Mouse (Mus musculus) hindbrain, embryonic 16.5 days (tissue): ENCODE measurements around the gene Papss1. TPM values are rescaled to one million over a fixed set of nuclear protein-coding genes. Genes with fewer than 3 reads are reported as not detected.

Source experiments
- ATAC-seq: fragments of 200-750 bp; cut with Nextera tagmentation; 2 replicates; pipeline ENCODE4 v1.8.0; 2017; ENCODE audit warnings: moderate TSS enrichment, moderate library complexity
- H3K27ac ChIP-seq: fragments of 300-500 bp; sonication (generic); 2 replicates; pipeline ENCODE4 v1.5.1; 2014; ENCODE audit warnings: low read depth, mild to moderate bottlenecking, control low read depth, low read length, moderate library complexity
- H3K27me3 ChIP-seq: fragments of 300-500 bp; sonication (generic); replicated peaks from 2 replicates; pipeline ENCODE4 v1.6.1; 2014; ENCODE audit warnings: low read length; ENCODE audit not compliant: control insufficient read depth, insufficient read depth
- H3K36me3 ChIP-seq: fragments of 300-500 bp; sonication (generic); 2 replicates; pipeline ENCODE4 v1.6.1; 2014; ENCODE audit warnings: mild to moderate bottlenecking, low read length, moderate library complexity, mixed read lengths; ENCODE audit not compliant: control insufficient read depth, insufficient read depth
- H3K4me1 ChIP-seq: fragments of 300-500 bp; sonication (generic); 2 replicates; pipeline ENCODE4 v1.6.1; 2014; ENCODE audit warnings: low read depth, low read length; ENCODE audit not compliant: control insufficient read depth, insufficient read depth
- H3K4me2 ChIP-seq: fragments of 300-500 bp; sonication (generic); 2 replicates; pipeline ENCODE4 v1.6.1; 2014; ENCODE audit warnings: mild to moderate bottlenecking, low read length, control low read depth, moderate library complexity
- H3K4me3 ChIP-seq: fragments of 300-500 bp; sonication (generic); 2 replicates; pipeline ENCODE4 v1.5.1; 2014; ENCODE audit warnings: mild to moderate bottlenecking, low read length, control low read depth, moderate library complexity
- H3K9ac ChIP-seq: fragments of 300-500 bp; sonication (generic); 2 replicates; pipeline ENCODE4 v1.6.1; 2014; ENCODE audit warnings: low read depth, mild to moderate bottlenecking, control low read depth, low read length, moderate library complexity
- H3K9me3 ChIP-seq: fragments of 300-500 bp; sonication (generic); 2 replicates; pipeline ENCODE4 v1.6.1; 2014; ENCODE audit warnings: mild to moderate bottlenecking, low read length, moderate library complexity; ENCODE audit not compliant: control insufficient read depth
- WGBS: fragments of 180-500 bp; shearing (Covaris S2); extraction: QIAGEN DNeasy Blood & Tissue Kit; methylation state at CpG from one replicate; pipeline ENCODE4 v1.1.7; 2014; 5-methylcytosine and 5-hydroxymethylcytosine counted together
- polyA plus RNA-seq: library from polyadenylated mRNA; unstranded; fragments of >200 nt; fragmentation: Nextera tagmentation; extraction: Ambion mirVana; gene quantifications from 2 replicates; pipeline ENCODE4 v1.2.1, GENCODE M21; 2015

The Papss1 gene
- polyA plus RNA-seq: 134 and 136 TPM in 2 replicates

GRCm38 (mm10) chr3:131564430-131565256 lies at the start of gene Papss1:
Gene Papss1 (plus strand): TSS chr3:131564768.
- ATAC-seq: peak; percentile 99
- H3K27ac ChIP-seq: peak within 1 kb of the TSS; percentile 97
- peak within 1 kb of the TSS; percentile 68 for H3K4me2 ChIP-seq
- peaks cover 16% of the 10 kb centered on the region for H3K4me1 ChIP-seq
- under 1% methylated on average over 53 of the region's 73 CpGs for WGBS
- no peaks in the 10 kb centered on the region; the same call in 1 of the 2 replicates for H3K36me3 ChIP-seq
- H3K27me3 ChIP-seq: no peaks in the 10 kb centered on the region
- H3K9ac ChIP-seq: peak within 1 kb of the TSS; percentile 93
- H3K9me3 ChIP-seq: no peaks in the 10 kb centered on the region
- peak within 1 kb of the TSS; percentile 84 for H3K4me3 ChIP-seq

- WGBS: 89% methylated on average over 7 of the region's 7 CpGs
- Histone ChIP-seq H3K36me3 (no peaks in the 10 kb centered on the region), H3K4me3 (no peak overlapping the region), H3K9ac (no peak overlapping the region), H3K4me2 (no peak overlapping the region), H3K27me3 (no peaks in the 10 kb centered on the region), H3K27ac (no peak overlapping the region), H3K4me1 (no peaks in the 10 kb centered on the region), H3K9me3 (no peaks in the 10 kb centered on the region)
- no peak for ATAC-seq
These were observed 48.1 kb upstream of the Papss1 start for GRCm38 (mm10) chr3:131516332-131516999.

DNA sequence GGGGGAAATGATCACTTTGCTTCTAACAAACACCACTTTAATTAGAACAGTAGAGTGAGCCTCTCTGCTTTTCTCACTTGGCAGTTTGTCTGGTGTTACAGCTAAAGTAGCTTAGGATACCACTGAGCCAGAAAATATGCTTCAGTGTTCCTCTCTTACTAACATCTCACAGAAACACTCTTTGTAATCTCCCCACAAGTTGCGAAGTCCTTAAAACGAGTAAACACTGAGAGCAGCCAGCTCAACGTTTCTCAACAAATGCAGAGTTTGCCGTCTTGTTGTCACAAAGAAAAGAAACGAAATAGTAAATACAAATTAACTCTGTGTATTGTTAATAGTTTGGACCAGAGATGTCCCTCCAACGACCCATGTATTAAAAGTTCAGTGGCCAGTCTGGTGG lies 46.8 kb upstream of the Papss1 start:
- H3K9me3 ChIP-seq: no peaks in the 10 kb centered on the region
- H3K4me1 ChIP-seq: no peaks in the 10 kb centered on the region
- H3K4me3 ChIP-seq: no peak overlapping the region
- H3K36me3 ChIP-seq: no peaks in the 10 kb centered on the region
- no peak for ATAC-seq
- WGBS: 72% methylated on average over 6 of the region's 6 CpGs
- no peak overlapping the region for H3K9ac ChIP-seq
- H3K27ac ChIP-seq: no peak overlapping the region
- H3K27me3 ChIP-seq: no peaks in the 10 kb centered on the region
- no peak overlapping the region for H3K4me2 ChIP-seq

DNA sequence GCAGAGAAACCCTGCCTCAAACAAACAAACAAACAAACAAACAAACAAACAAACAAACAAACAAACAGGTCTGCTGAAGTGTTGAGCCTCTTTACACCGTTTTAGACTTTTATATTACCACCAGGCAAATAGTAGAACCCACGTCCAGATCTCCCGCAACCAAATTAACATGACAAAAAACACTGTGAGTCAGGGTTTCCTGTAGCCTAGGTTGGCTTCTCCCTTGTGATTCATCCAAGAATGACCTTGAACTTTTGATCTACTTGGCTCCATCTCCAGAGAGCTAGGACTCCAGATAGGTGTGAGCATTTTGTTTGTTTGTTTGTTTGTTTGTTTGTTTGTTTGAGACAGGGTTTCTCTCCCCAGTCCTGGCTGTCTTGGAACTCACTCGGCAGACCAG lies 43.4 kb upstream of the Papss1 start:
- no peaks in the 10 kb centered on the region for H3K36me3 ChIP-seq
- no peak overlapping the region for H3K9ac ChIP-seq
- ATAC-seq: no peak
- no peaks in the 10 kb centered on the region for H3K9me3 ChIP-seq
- WGBS: 55% methylated on average over 4 of the region's 4 CpGs
- no peak overlapping the region for H3K4me3 ChIP-seq
- no peaks in the 10 kb centered on the region for H3K27me3 ChIP-seq
- H3K4me1 ChIP-seq: no peaks in the 10 kb centered on the region
- no peak overlapping the region for H3K27ac ChIP-seq
- no peak overlapping the region for H3K4me2 ChIP-seq

- Histone ChIP-seq H3K9me3 (no peaks in the 10 kb centered on the region), H3K4me1 (no peaks in the 10 kb centered on the region), H3K27me3 (no peaks in the 10 kb centered on the region), H3K27ac (no peak overlapping the region), H3K36me3 (no peaks in the 10 kb centered on the region), H3K4me3 (no peak overlapping the region), H3K4me2 (no peak overlapping the region), H3K9ac (no peak overlapping the region)
- ATAC-seq: no peak
- 76% methylated on average over 7 of the region's 7 CpGs for WGBS
These were observed 42.3 kb upstream of the Papss1 start for GRCm38 (mm10) chr3:131522243-131522642.

- Histone ChIP-seq H3K4me2 (no peak overlapping the region), H3K36me3 (no peaks in the 10 kb centered on the region), H3K27ac (no peak overlapping the region), H3K4me1 (no peaks in the 10 kb centered on the region), H3K27me3 (no peaks in the 10 kb centered on the region), H3K4me3 (no peak overlapping the region), H3K9me3 (no peaks in the 10 kb centered on the region), H3K9ac (no peak overlapping the region)
- no peak for ATAC-seq
- 84% methylated on average over 9 of the region's 9 CpGs for WGBS
These were observed 40.8 kb upstream of the Papss1 start for GRCm38 (mm10) chr3:131523749-131524148.

GRCm38 (mm10) chr3:131524210-131524609 lies 40.4 kb upstream of the Papss1 start:
- Histone ChIP-seq H3K27ac (no peak overlapping the region), H3K4me3 (no peak overlapping the region), H3K36me3 (no peaks in the 10 kb centered on the region), H3K9me3 (no peaks in the 10 kb centered on the region), H3K27me3 (no peaks in the 10 kb centered on the region), H3K4me1 (no peaks in the 10 kb centered on the region), H3K9ac (no peak overlapping the region), H3K4me2 (no peak overlapping the region)
- WGBS: 74% methylated on average over 5 of the region's 5 CpGs
- ATAC-seq: no peak

- no peak overlapping the region for H3K27ac ChIP-seq
- no peak overlapping the region for H3K4me3 ChIP-seq
- WGBS: 20% methylated on average over 11 of the region's 11 CpGs
- no peaks in the 10 kb centered on the region for H3K9me3 ChIP-seq
- H3K27me3 ChIP-seq: no peaks in the 10 kb centered on the region
- no peaks in the 10 kb centered on the region for H3K4me1 ChIP-seq
- H3K4me2 ChIP-seq: no peak overlapping the region
- ATAC-seq: no peak
- no peaks in the 10 kb centered on the region for H3K36me3 ChIP-seq
- H3K9ac ChIP-seq: no peak overlapping the region
These were observed 39.8 kb upstream of the Papss1 start for GRCm38 (mm10) chr3:131524779-131525178.

DNA sequence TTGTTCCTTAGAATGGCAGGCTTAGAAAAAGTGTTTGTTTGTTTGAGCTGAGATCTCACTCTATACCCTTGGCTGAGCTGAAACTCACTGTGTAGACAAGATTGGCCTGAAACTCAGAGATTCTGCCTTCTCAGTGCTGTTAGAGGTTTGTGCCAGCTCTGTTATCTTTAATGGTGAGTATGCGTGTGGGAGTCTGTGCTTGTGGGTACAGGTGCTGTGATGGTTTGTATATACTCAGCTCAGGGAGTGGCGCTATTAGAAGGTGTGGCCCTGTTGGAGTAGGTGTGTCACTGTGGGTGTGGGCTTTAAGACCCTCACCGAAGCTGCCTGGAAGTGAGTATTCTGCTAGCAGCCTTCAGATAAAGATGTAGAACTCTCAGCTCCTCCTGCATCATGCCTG lies 39.3 kb upstream of the Papss1 start:
- no peaks in the 10 kb centered on the region for H3K4me1 ChIP-seq
- 88% methylated on average over 3 of the region's 3 CpGs for WGBS
- no peak for ATAC-seq
- H3K4me2 ChIP-seq: no peak overlapping the region
- H3K27me3 ChIP-seq: no peaks in the 10 kb centered on the region
- H3K36me3 ChIP-seq: no peaks in the 10 kb centered on the region
- no peaks in the 10 kb centered on the region for H3K9me3 ChIP-seq
- H3K4me3 ChIP-seq: no peak overlapping the region
- H3K27ac ChIP-seq: no peak overlapping the region
- H3K9ac ChIP-seq: no peak overlapping the region
